Mouse (Mus musculus): ENCODE data around the gene Nlrp10. TPM values are rescaled to one million over a fixed set of nuclear protein-coding genes. Genes with fewer than 3 reads are reported as not detected.
A peak's percentile ranks its signal among the peaks of the same experiment; 100 is the strongest.

The Nlrp10 gene
- polyA plus RNA-seq (2012; rRNA removed) = 0.09 and 0.27 TPM in 2 replicates

- DNase-seq = no peak
- no peak within 1 kb of the TSS for H3K27ac ChIP-seq (ENCODE audit: control insufficient read depth, insufficient read depth, low read length)
- no peak within 1 kb of the TSS for H3K4me3 ChIP-seq (ENCODE audit: control insufficient read depth, insufficient read depth, low read length)
- TF ChIP-seq POLR2A (IDR thresholded peaks at IDR 0.05; ENCODE audit: control insufficient read depth, extremely low read depth, insufficient read depth, low read length, poor library complexity) = no peak
- TF ChIP-seq CTCF (IDR thresholded peaks at IDR 0.05; ENCODE audit: borderline replicate concordance, control insufficient read depth, extremely low read depth, insufficient read depth, low read length, poor library complexity) = no peak
- H3K36me3 ChIP-seq (ENCODE audit: control insufficient read depth, insufficient read depth, low read length) = no peaks in the 10 kb centered on the region
- H3K4me1 ChIP-seq (replicated peaks; ENCODE audit: control insufficient read depth, insufficient read depth, low read length) = peaks cover 2% of the 10 kb centered on the region
- 13% methylated on average over 6 of the region's 6 CpGs for WGBS
- no peaks in the 10 kb centered on the region for H3K27me3 ChIP-seq (ENCODE audit: control insufficient read depth, insufficient read depth, low read length)
Observed at GRCm38 (mm10) chr7:108929726-108930393, at the start of gene Nlrp10. Gene Nlrp10 (minus strand): TSS chr7:108930178.

DNA sequence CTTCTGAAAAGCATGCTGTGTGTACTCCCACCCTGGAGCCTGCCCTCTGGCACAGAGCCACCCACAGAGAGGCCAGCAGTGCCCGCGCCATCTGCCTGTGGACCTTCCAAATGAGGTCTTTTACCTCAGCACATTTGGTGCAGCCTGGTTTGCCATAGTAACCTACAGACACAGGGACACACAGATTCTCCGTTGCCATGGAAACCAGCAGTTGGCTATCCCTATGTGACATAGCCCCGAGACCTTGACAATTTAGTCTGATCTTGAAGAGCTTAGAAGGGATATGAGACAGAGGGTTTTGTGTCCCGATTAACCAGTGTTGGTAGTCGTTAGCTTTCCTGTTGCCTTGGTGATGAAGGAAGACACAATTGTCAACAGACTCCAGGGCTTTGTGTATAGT lies 42.3 kb upstream of the Nlrp10 start:
- H3K4me1 ChIP-seq (replicated peaks; ENCODE audit: control insufficient read depth, insufficient read depth, low read length) = no peaks in the 10 kb centered on the region
- no peaks in the 10 kb centered on the region for H3K36me3 ChIP-seq (ENCODE audit: control insufficient read depth, insufficient read depth, low read length)
- TF ChIP-seq CTCF (IDR thresholded peaks at IDR 0.05; ENCODE audit: borderline replicate concordance, control insufficient read depth, extremely low read depth, insufficient read depth, low read length, poor library complexity) (no peak), POLR2A (IDR thresholded peaks at IDR 0.05; ENCODE audit: control insufficient read depth, extremely low read depth, insufficient read depth, low read length, poor library complexity) (no peak)
- no peak overlapping the region for H3K4me3 ChIP-seq (ENCODE audit: control insufficient read depth, insufficient read depth, low read length)
- DNase-seq = no peak
- H3K27me3 ChIP-seq (ENCODE audit: control insufficient read depth, insufficient read depth, low read length) = no peaks in the 10 kb centered on the region
- H3K27ac ChIP-seq (ENCODE audit: control insufficient read depth, insufficient read depth, low read length) = no peak overlapping the region
- WGBS = 79% methylated on average over 6 of the region's 6 CpGs

- H3K4me1 ChIP-seq (replicated peaks; ENCODE audit: control insufficient read depth, insufficient read depth, low read length) = no peaks in the 10 kb centered on the region
- DNase-seq = no peak
- 35% methylated on average over 6 of the region's 6 CpGs for WGBS
- TF ChIP-seq CTCF (IDR thresholded peaks at IDR 0.05; ENCODE audit: borderline replicate concordance, control insufficient read depth, extremely low read depth, insufficient read depth, low read length, poor library complexity) (no peak), POLR2A (IDR thresholded peaks at IDR 0.05; ENCODE audit: control insufficient read depth, extremely low read depth, insufficient read depth, low read length, poor library complexity) (no peak)
- no peaks in the 10 kb centered on the region for H3K27me3 ChIP-seq (ENCODE audit: control insufficient read depth, insufficient read depth, low read length)
- H3K4me3 ChIP-seq (ENCODE audit: control insufficient read depth, insufficient read depth, low read length) = no peak overlapping the region
- H3K27ac ChIP-seq (ENCODE audit: control insufficient read depth, insufficient read depth, low read length) = no peak overlapping the region
- H3K36me3 ChIP-seq (ENCODE audit: control insufficient read depth, insufficient read depth, low read length) = no peaks in the 10 kb centered on the region
Observed at GRCm38 (mm10) chr7:108968201-108968600, 38.2 kb upstream of the Nlrp10 start.

GRCm38 (mm10) chr7:108966742-108967362 lies 36.9 kb upstream of the Nlrp10 start:
- Histone ChIP-seq H3K36me3 (ENCODE audit: control insufficient read depth, insufficient read depth, low read length) (no peaks in the 10 kb centered on the region), H3K4me1 (replicated peaks; ENCODE audit: control insufficient read depth, insufficient read depth, low read length) (no peaks in the 10 kb centered on the region), H3K4me3 (ENCODE audit: control insufficient read depth, insufficient read depth, low read length) (no peak overlapping the region), H3K27me3 (ENCODE audit: control insufficient read depth, insufficient read depth, low read length) (no peaks in the 10 kb centered on the region), H3K27ac (ENCODE audit: control insufficient read depth, insufficient read depth, low read length) (no peak overlapping the region)
- 33% methylated on average over 7 of the region's 7 CpGs for WGBS
- peak; percentile 37 for DNase-seq
- TF ChIP-seq CTCF (IDR thresholded peaks at IDR 0.05; ENCODE audit: borderline replicate concordance, control insufficient read depth, extremely low read depth, insufficient read depth, low read length, poor library complexity) (peak; percentile 46; the same call in 1 of the 2 replicates), POLR2A (IDR thresholded peaks at IDR 0.05; ENCODE audit: control insufficient read depth, extremely low read depth, insufficient read depth, low read length, poor library complexity) (no peak)

GRCm38 (mm10) chr7:108965968-108966367 lies 36.0 kb upstream of the Nlrp10 start:
- TF ChIP-seq POLR2A (IDR thresholded peaks at IDR 0.05; ENCODE audit: control insufficient read depth, extremely low read depth, insufficient read depth, low read length, poor library complexity) = no peak
- Histone ChIP-seq H3K4me1 (replicated peaks; ENCODE audit: control insufficient read depth, insufficient read depth, low read length) (no peaks in the 10 kb centered on the region), H3K27ac (ENCODE audit: control insufficient read depth, insufficient read depth, low read length) (no peak overlapping the region), H3K36me3 (ENCODE audit: control insufficient read depth, insufficient read depth, low read length) (no peaks in the 10 kb centered on the region), H3K4me3 (ENCODE audit: control insufficient read depth, insufficient read depth, low read length) (no peak overlapping the region), H3K27me3 (ENCODE audit: control insufficient read depth, insufficient read depth, low read length) (no peaks in the 10 kb centered on the region)
- no peak for DNase-seq
- WGBS = 32% methylated on average over 2 of the region's 2 CpGs

GRCm38 (mm10) chr7:108957734-108958133 lies 27.8 kb upstream of the Nlrp10 start:
- 48% methylated on average over 2 of the region's 2 CpGs for WGBS
- Histone ChIP-seq H3K4me1 (replicated peaks; ENCODE audit: control insufficient read depth, insufficient read depth, low read length) (no peaks in the 10 kb centered on the region), H3K27ac (ENCODE audit: control insufficient read depth, insufficient read depth, low read length) (no peak overlapping the region), H3K27me3 (ENCODE audit: control insufficient read depth, insufficient read depth, low read length) (no peaks in the 10 kb centered on the region), H3K36me3 (ENCODE audit: control insufficient read depth, insufficient read depth, low read length) (no peaks in the 10 kb centered on the region), H3K4me3 (ENCODE audit: control insufficient read depth, insufficient read depth, low read length) (no peak overlapping the region)
- TF ChIP-seq POLR2A (IDR thresholded peaks at IDR 0.05; ENCODE audit: control insufficient read depth, extremely low read depth, insufficient read depth, low read length, poor library complexity) = no peak
- TF ChIP-seq CTCF (IDR thresholded peaks at IDR 0.05; ENCODE audit: borderline replicate concordance, control insufficient read depth, extremely low read depth, insufficient read depth, low read length, poor library complexity) = no peak
- DNase-seq = no peak
